Mouse (Mus musculus) bone marrow, adult 2 months (tissue): Measurements from ENCODE around the gene Eef1akmt3.

ENCODE experiments used
- CTCF ChIP-seq: fragments of 200-500 bp; IDR thresholded peaks from 2 replicates; pipeline ENCODE4 v1.5.1; 2011; ENCODE audit warnings: low read length, control low read depth; ENCODE audit not compliant: control insufficient read depth, insufficient read depth
- POLR2A ChIP-seq: fragments of 200-500 bp; IDR thresholded peaks from 2 replicates; pipeline ENCODE4 v1.6.1; 2011; ENCODE audit warnings: low read depth, mild to moderate bottlenecking, control low read depth, low read length, borderline replicate concordance; ENCODE audit not compliant: control insufficient read depth

GRCm38 (mm10) chr10:127058708-127059107, 17.4 kb upstream of the Eef1akmt3 start:
- TF ChIP-seq POLR2A (no peak), CTCF (no peak)
